Mouse (Mus musculus): ENCODE data around the gene Rnaseh2c. TPM values are rescaled to one million over a fixed set of nuclear protein-coding genes. Genes with fewer than 3 reads are reported as not detected.

The Rnaseh2c gene
- 62.0 and 111 TPM in 2 replicates for polyA plus RNA-seq (2012; rRNA removed)

- DNase-seq (ENCODE audit: low read depth), result peak; percentile 96
- TF ChIP-seq POLR2A (IDR thresholded peaks at IDR 0.05; ENCODE audit: borderline replicate concordance, extremely low read depth, insufficient read depth, insufficient read length, poor library complexity, severe bottlenecking) (peak; percentile 42; the same call in 1 of the 2 replicates), CTCF (IDR thresholded peaks at IDR 0.05; ENCODE audit: borderline replicate concordance, extremely low read depth, insufficient read depth, insufficient read length) (no peak)
Measured at GRCm38 (mm10) chr19:5601752-5602541, at the start of gene Rnaseh2c. Gene Rnaseh2c, plus strand, starts transcription at chr19:5601873.

- TF ChIP-seq POLR2A (IDR thresholded peaks at IDR 0.05; ENCODE audit: borderline replicate concordance, extremely low read depth, insufficient read depth, insufficient read length, poor library complexity, severe bottlenecking), result no peak
- TF ChIP-seq CTCF (IDR thresholded peaks at IDR 0.05; ENCODE audit: borderline replicate concordance, extremely low read depth, insufficient read depth, insufficient read length), result no peak
- DNase-seq (ENCODE audit: low read depth), result no peak
Measured at GRCm38 (mm10) chr19:5553802-5554201, 47.9 kb upstream of the Rnaseh2c start.

- no peak for DNase-seq (ENCODE audit: low read depth)
- TF ChIP-seq CTCF (IDR thresholded peaks at IDR 0.05; ENCODE audit: borderline replicate concordance, extremely low read depth, insufficient read depth, insufficient read length) (no peak), POLR2A (IDR thresholded peaks at IDR 0.05; ENCODE audit: borderline replicate concordance, extremely low read depth, insufficient read depth, insufficient read length, poor library complexity, severe bottlenecking) (no peak)
Measured at GRCm38 (mm10) chr19:5554212-5554611, 47.5 kb upstream of the Rnaseh2c start.

GRCm38 (mm10) chr19:5558169-5558568 is 43.5 kb upstream of the Rnaseh2c start:
- no peak for DNase-seq (ENCODE audit: low read depth)
- no peak for TF ChIP-seq CTCF (IDR thresholded peaks at IDR 0.05; ENCODE audit: borderline replicate concordance, extremely low read depth, insufficient read depth, insufficient read length)
- TF ChIP-seq POLR2A (IDR thresholded peaks at IDR 0.05; ENCODE audit: borderline replicate concordance, extremely low read depth, insufficient read depth, insufficient read length, poor library complexity, severe bottlenecking), result no peak

- no peak for TF ChIP-seq CTCF (IDR thresholded peaks at IDR 0.05; ENCODE audit: borderline replicate concordance, extremely low read depth, insufficient read depth, insufficient read length)
- TF ChIP-seq POLR2A (IDR thresholded peaks at IDR 0.05; ENCODE audit: borderline replicate concordance, extremely low read depth, insufficient read depth, insufficient read length, poor library complexity, severe bottlenecking), result no peak
- DNase-seq (ENCODE audit: low read depth), result no peak
Measured at GRCm38 (mm10) chr19:5558770-5559169, 42.9 kb upstream of the Rnaseh2c start.

GRCm38 (mm10) chr19:5559229-5559628 is 42.4 kb upstream of the Rnaseh2c start:
- DNase-seq (ENCODE audit: low read depth), result no peak
- no peak for TF ChIP-seq POLR2A (IDR thresholded peaks at IDR 0.05; ENCODE audit: borderline replicate concordance, extremely low read depth, insufficient read depth, insufficient read length, poor library complexity, severe bottlenecking)
- TF ChIP-seq CTCF (IDR thresholded peaks at IDR 0.05; ENCODE audit: borderline replicate concordance, extremely low read depth, insufficient read depth, insufficient read length), result no peak

GRCm38 (mm10) chr19:5559631-5560456 is 41.8 kb upstream of the Rnaseh2c start:
- TF ChIP-seq CTCF (IDR thresholded peaks at IDR 0.05; ENCODE audit: borderline replicate concordance, extremely low read depth, insufficient read depth, insufficient read length) (no peak), POLR2A (IDR thresholded peaks at IDR 0.05; ENCODE audit: borderline replicate concordance, extremely low read depth, insufficient read depth, insufficient read length, poor library complexity, severe bottlenecking) (no peak)
- peak; percentile 7 for DNase-seq (ENCODE audit: low read depth)

GRCm38 (mm10) chr19:5560457-5561041 is 41.1 kb upstream of the Rnaseh2c start, which contains the start of gene Ovol1:
Gene Ovol1, minus strand, starts transcription at chr19:5560646.
- no peak for TF ChIP-seq POLR2A (IDR thresholded peaks at IDR 0.05; ENCODE audit: borderline replicate concordance, extremely low read depth, insufficient read depth, insufficient read length, poor library complexity, severe bottlenecking)
- TF ChIP-seq CTCF (IDR thresholded peaks at IDR 0.05; ENCODE audit: borderline replicate concordance, extremely low read depth, insufficient read depth, insufficient read length), result no peak
- peak; percentile 7 for DNase-seq (ENCODE audit: low read depth)

- no peak for TF ChIP-seq CTCF (IDR thresholded peaks at IDR 0.05; ENCODE audit: borderline replicate concordance, extremely low read depth, insufficient read depth, insufficient read length)
- no peak for TF ChIP-seq POLR2A (IDR thresholded peaks at IDR 0.05; ENCODE audit: borderline replicate concordance, extremely low read depth, insufficient read depth, insufficient read length, poor library complexity, severe bottlenecking)
- no peak for DNase-seq (ENCODE audit: low read depth)
Measured at GRCm38 (mm10) chr19:5561252-5561790, 40.4 kb upstream of the Rnaseh2c start.

- no peak for DNase-seq (ENCODE audit: low read depth)
- TF ChIP-seq POLR2A (IDR thresholded peaks at IDR 0.05; ENCODE audit: borderline replicate concordance, extremely low read depth, insufficient read depth, insufficient read length, poor library complexity, severe bottlenecking) (no peak), CTCF (IDR thresholded peaks at IDR 0.05; ENCODE audit: borderline replicate concordance, extremely low read depth, insufficient read depth, insufficient read length) (no peak)
Measured at GRCm38 (mm10) chr19:5561886-5562285, 39.8 kb upstream of the Rnaseh2c start.

- TF ChIP-seq CTCF (IDR thresholded peaks at IDR 0.05; ENCODE audit: borderline replicate concordance, extremely low read depth, insufficient read depth, insufficient read length) (no peak), POLR2A (IDR thresholded peaks at IDR 0.05; ENCODE audit: borderline replicate concordance, extremely low read depth, insufficient read depth, insufficient read length, poor library complexity, severe bottlenecking) (no peak)
- no peak for DNase-seq (ENCODE audit: low read depth)
Measured at GRCm38 (mm10) chr19:5562776-5563175, 38.9 kb upstream of the Rnaseh2c start.

Measured in brain, embryonic 14.5 days (tissue).